In genomic region chr8:84459276-84459675, GRCm38 (mm10) we compare ENCODE assay signal across 10 mouse cellular contexts.
DNase-seq lines count a peak whose midpoint lies in the region; ATAC-seq and TF ChIP-seq lines count a peak whose summit lies in the region.
"Had no signal": no experiment of that assay in that cellular context is flagged by ENCODE, and none has a peak within 500 bp of the region (broad histone marks: within the 10 kb centered on the region; RNA-seq: fewer than 3 reads in every experiment).

No protein-coding gene starts in this region.

- TF ChIP-seq CTCF in left cerebral cortex, adult 2 months (IDR thresholded peaks at IDR 0.05), result no peak

- peak; percentile 78 for ATAC-seq in frontal cortex, adult (ENCODE audit: low TSS enrichment)
- no peak for ATAC-seq in erythroid progenitor cell, adult 5-6 weeks (replicated peaks; ENCODE audit: low FRiP score, poor library complexity, severe bottlenecking)
- ATAC-seq in monocyte, adult 5-6 weeks (replicated peaks; ENCODE audit: insufficient number of reproducible peaks, low FRiP score, low TSS enrichment, poor library complexity, severe bottlenecking), result no peak
- ATAC-seq: activated CD4-positive, CD25-positive, alpha-beta regulatory T cell, adult 4 months had no signal

- DNase-seq in cerebellum, adult 11-12 months, result peak; percentile 75
- DNase-seq in left cerebral cortex, adult 2 months (ENCODE audit: extremely low spot score in 1 of 2, low spot score in 2 of 2), result peak in 1 of 2 experiments; percentile 35
- peak; percentile 69 to 71 for DNase-seq in right cerebral cortex, postnatal 10 days (ENCODE audit: low spot score in 2 of 2)
- no peak for DNase-seq in gastrocnemius, postnatal 14 days
- DNase-seq: lung, postnatal 14 days had no signal

- intact Hi-C loops in left cerebral cortex, adult 2 months (cut with DNase I), result no loop called here
- intact Hi-C loops in gastrocnemius, postnatal 14 days (cut with DNase I; ENCODE audit: low total_unique reads), result no loop called here

- no peak overlapping the region for H3K4me3 ChIP-seq in left cerebral cortex, adult 2 months
- H3K4me3 ChIP-seq: embryonic facial prominence, embryonic 15.5 days had no signal

- H3K27ac ChIP-seq in left cerebral cortex, adult 2 months, result peak overlapping the region; percentile 70
- H3K27ac ChIP-seq: embryonic facial prominence, embryonic 15.5 days had no signal
